Mouse (Mus musculus) CH12.LX (cell line): Measurements from ENCODE around the gene Fgd2. TPM values are rescaled to one million over a fixed set of nuclear protein-coding genes. Genes with fewer than 3 reads are reported as not detected.

Experiments used
- DNase-seq: peaks from one replicate; pipeline ENCODE4 v3.0.0-alpha.2; 2013; ENCODE audit errors: extremely low read depth
- H3K27ac ChIP-seq: 2 replicates; pipeline ENCODE4 v1.5.1; 2012; ENCODE audit warnings: low read depth, mild to moderate bottlenecking, control low read depth, moderate library complexity; ENCODE audit not compliant: insufficient read depth
- H3K27me3 ChIP-seq: replicated peaks from 2 replicates; pipeline ENCODE3; 2012; ENCODE audit warnings: inconsistent platforms
- H3K36me3 ChIP-seq, 2 experiments: replicated peaks in 1 of 2; 2 replicates each; pipeline versions ENCODE3 to v1.6.1; 2012; ENCODE audit warnings: inconsistent platforms in 1 of 2, low read length in 1 of 2, mild to moderate bottlenecking in 1 of 2, mixed read lengths in 1 of 2, moderate library complexity in 1 of 2; ENCODE audit not compliant: control insufficient read depth in 1 of 2, insufficient read depth in 1 of 2
- H3K4me1 ChIP-seq, 2 experiments: 2 replicates each; pipeline ENCODE4 v1.6.1; 2012; ENCODE audit warnings: inconsistent platforms in 1 of 2, moderate library complexity in 1 of 2; ENCODE audit not compliant: insufficient read depth in 2 of 2, control insufficient read depth in 1 of 2
- H3K4me2 ChIP-seq: 2 replicates; pipeline ENCODE4 v1.6.1; 2012; ENCODE audit warnings: low read depth, mild to moderate bottlenecking, control low read depth; ENCODE audit not compliant: poor library complexity, insufficient read depth, severe bottlenecking
- H3K4me3 ChIP-seq, 3 experiments: fragments of 150-350 bp in 1 of 3; sonication (generic) in 1 of 3; replicated peaks in 1 of 3; 2 replicates each; pipeline versions ENCODE3 to v1.5.1; 2011 to 2012; ENCODE audit warnings: low read depth in 2 of 3, low read length in 2 of 3, mild to moderate bottlenecking in 2 of 3, moderate library complexity in 2 of 3, control low read depth in 1 of 3, improper control_type of control experiment in 1 of 3, inconsistent platforms in 1 of 3, mixed read lengths in 1 of 3; ENCODE audit not compliant: poor library complexity in 1 of 3
- H3K79me2 ChIP-seq: replicated peaks from 2 replicates; pipeline ENCODE4 v1.6.1; 2012; ENCODE audit warnings: mild to moderate bottlenecking, moderate library complexity; ENCODE audit not compliant: control insufficient read depth, poor library complexity, insufficient read depth, severe bottlenecking; ENCODE audit errors: extremely low read depth
- H3K9ac ChIP-seq: 2 replicates; pipeline ENCODE4 v1.6.1; 2012; ENCODE audit warnings: low read depth, mild to moderate bottlenecking, control low read depth, moderate library complexity; ENCODE audit not compliant: insufficient read depth
- H3K9me3 ChIP-seq: replicated peaks from 2 replicates; pipeline ENCODE3; 2012; ENCODE audit warnings: low read length, inconsistent platforms, mixed read lengths
- BHLHE40 ChIP-seq: IDR thresholded peaks from 2 replicates; pipeline ENCODE4 v1.6.1; 2011; ENCODE audit warnings: mild to moderate bottlenecking, low read depth, low read length, improper control_type of control experiment
- CHD1 ChIP-seq: IDR thresholded peaks from 2 replicates; pipeline ENCODE4 v1.6.1; 2012; ENCODE audit warnings: low read depth, low read length, improper control_type of control experiment, inconsistent platforms
- EP300 ChIP-seq: IDR thresholded peaks from 2 replicates; pipeline ENCODE4 v1.6.1; 2011; ENCODE audit warnings: low read length, improper control_type of control experiment
- GABPA ChIP-seq: IDR thresholded peaks from 2 replicates; pipeline ENCODE4 v1.6.1; 2012; ENCODE audit warnings: low read depth, low read length, improper control_type of control experiment, inconsistent platforms; ENCODE audit not compliant: insufficient replicate concordance
- IRF4 ChIP-seq: IDR thresholded peaks from 2 replicates; pipeline ENCODE4 v1.6.1; 2014; ENCODE audit warnings: low read depth, mild to moderate bottlenecking, inconsistent platforms, low read length, improper control_type of control experiment
- MAZ ChIP-seq: IDR thresholded peaks from 2 replicates; pipeline ENCODE4 v1.6.1; 2012; ENCODE audit warnings: low read depth, mild to moderate bottlenecking, inconsistent platforms, low read length, improper control_type of control experiment, moderate library complexity
- MEF2A ChIP-seq: IDR thresholded peaks from 2 replicates; pipeline ENCODE4 v1.6.1; 2014; ENCODE audit warnings: low read depth, mild to moderate bottlenecking, inconsistent platforms, low read length, improper control_type of control experiment, borderline replicate concordance
- MXI1 ChIP-seq: IDR thresholded peaks from 2 replicates; pipeline ENCODE4 v1.6.1; 2011; ENCODE audit warnings: mild to moderate bottlenecking, low read depth, low read length, improper control_type of control experiment
- MYC ChIP-seq: IDR thresholded peaks from 2 replicates; pipeline ENCODE4 v1.6.1; 2011; ENCODE audit warnings: low read depth, mild to moderate bottlenecking, improper control_type of control experiment, low read length
- NELFE ChIP-seq: IDR thresholded peaks from 2 replicates; pipeline ENCODE4 v1.6.1; 2011; ENCODE audit warnings: low read depth, low read length, improper control_type of control experiment
- PAX5 ChIP-seq: IDR thresholded peaks from 2 replicates; pipeline ENCODE4 v1.6.1; 2012; ENCODE audit warnings: low read length, inconsistent platforms, mixed read lengths
- POLR2A ChIP-seq: IDR thresholded peaks from 2 replicates; pipeline ENCODE4 v1.6.1; 2011; ENCODE audit warnings: low read depth, mild to moderate bottlenecking, improper control_type of control experiment, low read length
- RCOR1 ChIP-seq: conservative IDR thresholded peaks from 2 replicates; pipeline ENCODE4 v1.6.1; 2012; ENCODE audit warnings: low read depth, mild to moderate bottlenecking, inconsistent platforms, low read length, improper control_type of control experiment
- SIN3A ChIP-seq: IDR thresholded peaks from 2 replicates; pipeline ENCODE4 v1.6.1; 2012; ENCODE audit warnings: low read length, improper control_type of control experiment, inconsistent platforms
- SMC3 ChIP-seq: IDR thresholded peaks from 2 replicates; pipeline ENCODE4 v1.6.1; 2011; ENCODE audit warnings: low read depth, low read length, improper control_type of control experiment
- USF1 ChIP-seq: IDR thresholded peaks from 2 replicates; pipeline ENCODE4 v1.6.1; 2014; ENCODE audit warnings: low read depth, mild to moderate bottlenecking, inconsistent platforms, low read length, improper control_type of control experiment
- ZC3H11A ChIP-seq: IDR thresholded peaks from 2 replicates; pipeline ENCODE4 v1.6.1; 2012; ENCODE audit warnings: low read depth, mild to moderate bottlenecking, inconsistent platforms, low read length, improper control_type of control experiment
- dilution Hi-C: fragments of 300-500 bp; cut with MboI; formaldehyde crosslinking; loops from 2 replicates; pipeline ENCODE4 v1.14.3; 2020; ENCODE audit warnings: low sequenced_read_pairs; ENCODE audit not compliant: extremely low pct_unique_long_range_greater_than_20kb, extremely low pct_ligation_motif_present
- in situ Hi-C: fragments of 300-500 bp; cut with MboI; formaldehyde crosslinking; loops from 3 replicates; pipeline ENCODE4 v1.14.3; 2019; ENCODE audit warnings: low sequenced_read_pairs, low pct_ligation_motif_present, low pct_unique_long_range_greater_than_20kb, mixed read lengths
- polyA plus RNA-seq: library from polyadenylated mRNA; unstranded; fragments of >175 nt; gene quantifications from 2 replicates; pipeline ENCODE4 v1.2.1, GENCODE M21; 2012; ENCODE audit warnings: low read depth; ENCODE audit not compliant: insufficient read length
- total RNA-seq, 2 experiments: library from RNA; depleted of rRNA; stranded (reverse); fragments of 300-350 nt in 1 of 2; fragments of >200 nt in 1 of 2; gene quantifications; 2 replicates each; pipeline ENCODE4 v1.2.3; 2012 to 2014

Fgd2 gene
- total and polyA plus RNA-seq, 3 experiments = 41.7 to 54.4 (median 48.3) TPM

DNA sequence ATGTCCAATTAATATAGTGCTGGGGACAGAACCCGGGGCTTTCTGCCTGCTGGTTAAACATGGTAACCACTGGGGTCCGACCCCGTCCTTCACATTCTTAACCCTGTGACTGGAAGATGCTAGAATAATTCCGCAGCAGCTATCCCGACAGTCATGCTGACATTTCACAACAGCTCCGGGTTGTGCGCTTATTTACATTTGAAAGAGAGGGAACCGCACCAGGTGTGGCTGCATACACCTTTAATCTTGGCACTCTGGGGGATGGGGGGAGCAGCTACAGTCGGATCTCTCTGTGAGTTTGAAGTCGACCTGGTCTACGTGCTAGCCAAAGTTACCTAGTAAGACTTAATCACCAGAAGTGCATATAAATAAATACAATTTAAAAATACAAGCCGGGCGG is 44.8 kb downstream of the Fgd2 start:
- no peak for DNase-seq
- peaks cover 0 to 8% of the 10 kb centered on the region in 2 experiments for H3K36me3 ChIP-seq
- H3K4me2 ChIP-seq = no peak overlapping the region
- H3K27ac ChIP-seq = no peak overlapping the region
- dilution Hi-C loops = no loop called here
- H3K4me3 ChIP-seq = no peak overlapping the region
- no peaks in the 10 kb centered on the region for H3K79me2 ChIP-seq
- in situ Hi-C loops = no loop called here
- H3K27me3 ChIP-seq = no peaks in the 10 kb centered on the region
- no peak overlapping the region for H3K9ac ChIP-seq
- TF ChIP-seq IRF4 = no peak
- TF ChIP-seq, all 38 proteins: peak for 0
- H3K9me3 ChIP-seq = no peaks in the 10 kb centered on the region
- H3K4me1 ChIP-seq = peaks cover 14 to 20% of the 10 kb centered on the region in 2 experiments

GRCm38 (mm10) chr17:29406077-29406476 is 45.4 kb downstream of the Fgd2 start:
- TF ChIP-seq BHLHE40 (no peak), EP300 (no peak), ZC3H11A (no peak), NELFE (no peak), GABPA (no peak), CHD1 (no peak), MYC (no peak), RCOR1 (no peak), USF1 (no peak), MAZ (no peak), MXI1 (no peak), SIN3A (no peak), POLR2A (no peak), PAX5 (no peak), MEF2A (no peak), SMC3 (no peak)
- in situ Hi-C loops (no loop called here), dilution Hi-C loops (no loop called here)
- H3K9ac ChIP-seq = no peak overlapping the region
- no peak overlapping the region for H3K4me2 ChIP-seq
- peaks cover 17 to 24% of the 10 kb centered on the region in 2 experiments for H3K4me1 ChIP-seq
- no peaks in the 10 kb centered on the region for H3K9me3 ChIP-seq
- no peak overlapping the region for H3K27ac ChIP-seq
- H3K36me3 ChIP-seq = peaks cover 0 to 8% of the 10 kb centered on the region in 2 experiments
- no peak overlapping the region for H3K4me3 ChIP-seq
- no peak for DNase-seq
- no peaks in the 10 kb centered on the region for H3K27me3 ChIP-seq
- H3K79me2 ChIP-seq = no peaks in the 10 kb centered on the region
